Mouse (Mus musculus) myocyte (in vitro differentiated cells): ENCODE data around the gene Gm38392. TPM values are rescaled to one million over a fixed set of nuclear protein-coding genes. Genes with fewer than 3 reads are reported as not detected.

Experiments
- H3K27me3 ChIP-seq: one replicate; pipeline ENCODE4 v1.6.1; 2011; ENCODE audit not compliant: control insufficient read depth, insufficient read depth, insufficient read length
- H3K36me3 ChIP-seq: one replicate; pipeline ENCODE4 v1.6.1; 2011; ENCODE audit not compliant: control insufficient read depth, insufficient read depth
- H3K4me2 ChIP-seq: one replicate; pipeline ENCODE4 v1.6.1; 2011; ENCODE audit warnings: low read depth, control low read depth
- H3K4me3 ChIP-seq: one replicate; pipeline ENCODE4 v1.5.1; 2011; ENCODE audit warnings: mild to moderate bottlenecking, control low read depth, moderate library complexity
- H3K79me2 ChIP-seq: one replicate; pipeline ENCODE4 v1.6.1; 2011; ENCODE audit not compliant: control insufficient read depth, insufficient read depth
- H3ac ChIP-seq: one replicate; pipeline ENCODE4 v1.6.1; 2011; ENCODE audit not compliant: control insufficient read depth, insufficient read length
- CEBPB ChIP-seq: IDR thresholded peaks from 2 replicates; pipeline ENCODE4 v1.6.1; 2011; ENCODE audit warnings: mild to moderate bottlenecking, moderate library complexity; ENCODE audit not compliant: poor library complexity, insufficient read depth, severe bottlenecking
- E2F4 ChIP-seq: IDR thresholded peaks from one replicate; pipeline ENCODE4 v1.6.1; 2011; ENCODE audit warnings: mild to moderate bottlenecking, control low read depth, moderate library complexity; ENCODE audit not compliant: insufficient read depth
- MAX ChIP-seq: IDR thresholded peaks from one replicate; pipeline ENCODE4 v1.6.1; 2011; ENCODE audit warnings: low read depth, mild to moderate bottlenecking, control low read depth
- MYOD1 ChIP-seq, 3 experiments: IDR thresholded peaks; one replicate each; pipeline ENCODE4 v1.6.1; 2011; ENCODE audit warnings: control low read depth in 2 of 3, low read depth in 2 of 3, mild to moderate bottlenecking in 2 of 3, moderate library complexity in 1 of 3; ENCODE audit not compliant: insufficient read length in 2 of 3, control insufficient read depth in 1 of 3
- MYOG ChIP-seq, 3 experiments: IDR thresholded peaks; one replicate each; pipeline ENCODE4 v1.6.1; 2011; ENCODE audit warnings: control low read depth in 2 of 3, low read depth in 2 of 3, mild to moderate bottlenecking in 2 of 3; ENCODE audit not compliant: insufficient read length in 2 of 3, control insufficient read depth in 1 of 3, insufficient read depth in 1 of 3
- POLR2A ChIP-seq: IDR thresholded peaks from one replicate; pipeline ENCODE4 v1.6.1; 2011; ENCODE audit warnings: low read depth, mild to moderate bottlenecking, control low read depth, moderate library complexity; ENCODE audit not compliant: insufficient read length
- POLR2AphosphoS2 ChIP-seq: IDR thresholded peaks from one replicate; pipeline ENCODE4 v1.6.1; 2011; ENCODE audit warnings: low read depth, control low read depth; ENCODE audit not compliant: insufficient read length
- REST ChIP-seq: IDR thresholded peaks from one replicate; pipeline ENCODE4 v1.6.1; 2011; ENCODE audit warnings: mild to moderate bottlenecking, control low read depth, moderate library complexity; ENCODE audit not compliant: insufficient read depth, insufficient read length
- SRF ChIP-seq: IDR thresholded peaks from one replicate; pipeline ENCODE4 v1.6.1; 2011; ENCODE audit warnings: low read depth; ENCODE audit not compliant: control insufficient read depth, insufficient read length
- TCF12 ChIP-seq: IDR thresholded peaks from one replicate; pipeline ENCODE4 v1.6.1; 2011; ENCODE audit warnings: mild to moderate bottlenecking, control low read depth; ENCODE audit not compliant: poor library complexity, insufficient read depth, severe bottlenecking
- TCF3 ChIP-seq: IDR thresholded peaks from one replicate; pipeline ENCODE4 v1.6.1; 2011; ENCODE audit warnings: low read depth, control low read depth; ENCODE audit not compliant: insufficient read length
- USF1 ChIP-seq: IDR thresholded peaks from one replicate; pipeline ENCODE4 v1.6.1; 2011; ENCODE audit warnings: low read depth, mild to moderate bottlenecking, control low read depth, moderate library complexity
- polyA plus RNA-seq: library from polyadenylated mRNA; unstranded; fragments of >200 nt; fragmentation: generic; extraction: Trizol; gene quantifications from one replicate; pipeline ENCODE4 v1.2.1, GENCODE M21; 2012; ENCODE audit warnings: missing spikeins

Gm38392 gene
- polyA plus RNA-seq, 1 experiment = 0.06 TPM

DNA sequence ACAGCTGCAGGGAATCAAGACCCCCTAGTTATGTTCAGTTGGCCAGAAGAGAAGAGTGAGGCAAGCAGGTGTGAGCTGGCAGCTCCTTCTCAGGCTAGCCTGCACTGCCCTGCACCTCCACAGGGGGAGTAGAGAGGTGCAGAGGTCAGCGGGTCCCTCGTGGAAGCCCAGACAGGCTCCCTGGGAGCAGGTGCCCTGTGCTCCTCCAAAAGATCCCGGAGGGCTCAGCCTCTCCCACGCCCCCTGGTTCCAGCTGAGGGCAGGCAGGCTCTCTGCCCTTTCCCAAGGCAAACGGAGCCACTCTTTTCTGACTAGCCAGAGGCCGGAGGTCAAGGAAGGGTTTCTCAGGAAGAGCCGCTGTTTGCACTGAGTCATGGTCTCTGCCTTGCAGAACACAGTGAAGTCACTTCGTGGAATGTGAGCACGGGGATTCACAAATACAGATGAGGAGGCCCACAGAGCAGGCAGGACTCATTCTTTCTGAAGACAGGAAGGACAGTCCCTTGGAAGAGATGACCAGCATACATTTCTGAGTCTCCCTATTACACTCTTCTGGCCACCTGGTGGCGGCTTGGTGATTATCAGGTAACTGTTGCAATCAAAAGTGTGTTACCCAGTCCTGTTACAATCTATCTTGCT lies 49.3 kb downstream of the Gm38392 start:
- no peak overlapping the region for H3K4me3 ChIP-seq
- peaks cover 68% of the 10 kb centered on the region for H3K27me3 ChIP-seq
- TF ChIP-seq SRF (no peak), MYOD1 (IDR thresholded peaks at IDR 0.05; ENCODE audit: control insufficient read depth in 1 of 3, insufficient read length in 2 of 3, low read depth in 2 of 3) (peak in 2 of 3 experiments; percentile 9 to 26), POLR2AphosphoS2 (no peak), CEBPB (no peak)
- no peaks in the 10 kb centered on the region for H3K79me2 ChIP-seq
- H3ac ChIP-seq = no peak overlapping the region
- no peak overlapping the region for H3K4me2 ChIP-seq
- H3K36me3 ChIP-seq = no peaks in the 10 kb centered on the region

DNA sequence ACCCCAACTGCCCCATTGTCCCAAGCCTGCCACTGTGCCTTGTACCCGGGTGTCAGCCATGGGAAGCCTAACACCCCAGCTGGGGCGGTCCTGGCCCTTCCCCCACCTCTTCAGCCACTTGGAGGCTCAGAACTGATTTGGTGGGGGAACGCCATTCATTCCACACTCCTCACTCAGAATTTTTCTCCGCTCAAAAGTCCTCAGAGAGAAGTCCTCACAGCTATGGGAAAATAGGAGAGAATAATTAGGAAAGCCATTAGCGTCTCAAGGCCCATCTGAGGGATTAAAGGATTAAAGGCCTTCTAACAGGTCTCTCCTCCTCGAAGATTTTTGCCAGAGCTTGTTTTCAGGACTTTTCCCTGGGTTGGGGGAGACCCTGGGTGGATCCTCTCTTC lies 49.9 kb downstream of the Gm38392 start:
- Histone ChIP-seq H3K4me2 (no peak overlapping the region), H3K4me3 (no peak overlapping the region), H3ac (no peak overlapping the region), H3K27me3 (peaks cover 70% of the 10 kb centered on the region), H3K36me3 (no peaks in the 10 kb centered on the region), H3K79me2 (no peaks in the 10 kb centered on the region)
- TF ChIP-seq TCF12 = no peak
- TF ChIP-seq MYOG (IDR thresholded peaks at IDR 0.05; ENCODE audit: control insufficient read depth in 1 of 3, insufficient read depth in 1 of 3, insufficient read length in 2 of 3, low read depth in 2 of 3) = no peak
- TF ChIP-seq TCF3 = no peak
- TF ChIP-seq E2F4 = no peak
- TF ChIP-seq POLR2AphosphoS2 = no peak
- TF ChIP-seq POLR2A = no peak
- TF ChIP-seq CEBPB = no peak
- TF ChIP-seq MYOD1 (IDR thresholded peaks at IDR 0.05; ENCODE audit: control insufficient read depth in 1 of 3, insufficient read length in 2 of 3, low read depth in 2 of 3) = no peak
- TF ChIP-seq USF1 = no peak

DNA sequence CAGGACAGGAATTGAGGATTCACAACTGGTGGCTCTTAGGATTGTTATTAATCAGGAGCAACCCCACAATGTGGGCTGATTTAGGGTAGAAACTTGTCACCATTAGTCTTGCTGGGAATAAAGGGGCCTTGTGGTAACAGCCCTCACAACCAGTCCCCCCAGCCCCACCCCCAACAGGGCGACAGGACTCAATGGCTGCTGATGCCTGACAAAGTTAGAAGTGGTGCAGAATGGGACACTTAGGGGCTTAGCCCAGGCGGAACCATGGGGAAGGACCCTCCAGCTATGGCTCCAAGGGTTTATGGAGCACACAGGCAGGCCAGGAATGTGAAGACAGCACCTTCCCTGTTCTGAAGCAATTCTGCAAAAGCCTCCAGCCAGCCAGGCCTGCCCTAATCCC lies 51.4 kb downstream of the Gm38392 start:
- no peaks in the 10 kb centered on the region for H3K36me3 ChIP-seq
- TF ChIP-seq MYOG (IDR thresholded peaks at IDR 0.05; ENCODE audit: control insufficient read depth in 1 of 3, insufficient read depth in 1 of 3, insufficient read length in 2 of 3, low read depth in 2 of 3) = no peak
- no peak for TF ChIP-seq TCF3
- TF ChIP-seq POLR2AphosphoS2 = no peak
- TF ChIP-seq CEBPB = no peak
- TF ChIP-seq REST = no peak
- TF ChIP-seq SRF = no peak
- TF ChIP-seq E2F4 = no peak
- TF ChIP-seq POLR2A = no peak
- TF ChIP-seq TCF12 = no peak
- TF ChIP-seq MAX = no peak
- no peak for TF ChIP-seq USF1
- TF ChIP-seq MYOD1 (IDR thresholded peaks at IDR 0.05; ENCODE audit: control insufficient read depth in 1 of 3, insufficient read length in 2 of 3, low read depth in 2 of 3) = no peak
- H3K27me3 ChIP-seq = peaks cover 67% of the 10 kb centered on the region
- H3K4me3 ChIP-seq = no peak overlapping the region
- no peak overlapping the region for H3ac ChIP-seq
- no peak overlapping the region for H3K4me2 ChIP-seq
- H3K79me2 ChIP-seq = no peaks in the 10 kb centered on the region

DNA sequence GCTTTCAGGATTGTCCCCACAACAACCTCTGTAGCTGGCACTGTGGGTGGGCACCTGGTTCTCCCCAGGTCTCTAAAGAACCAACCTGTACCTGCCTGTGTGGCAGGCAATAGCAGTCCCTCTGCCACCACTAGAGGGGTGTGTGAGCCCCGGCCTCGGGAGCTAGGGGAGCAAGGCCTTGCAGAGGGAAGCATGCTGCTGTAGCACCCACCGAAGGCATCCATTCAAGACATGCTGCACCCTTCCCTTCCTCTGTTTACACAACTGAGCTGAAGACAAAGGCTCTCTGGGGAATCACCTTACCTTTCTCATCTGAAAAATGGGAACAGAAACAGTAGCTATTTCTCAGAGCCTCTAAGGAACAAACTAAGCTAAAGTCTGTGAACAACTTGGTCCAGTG lies 51.8 kb downstream of the Gm38392 start:
- H3K4me2 ChIP-seq = no peak overlapping the region
- TF ChIP-seq TCF12 (no peak), CEBPB (no peak), TCF3 (no peak), POLR2A (no peak), MYOD1 (IDR thresholded peaks at IDR 0.05; ENCODE audit: control insufficient read depth in 1 of 3, insufficient read length in 2 of 3, low read depth in 2 of 3) (no peak), USF1 (no peak), POLR2AphosphoS2 (no peak), REST (no peak), E2F4 (no peak), MAX (no peak), MYOG (IDR thresholded peaks at IDR 0.05; ENCODE audit: control insufficient read depth in 1 of 3, insufficient read depth in 1 of 3, insufficient read length in 2 of 3, low read depth in 2 of 3) (no peak), SRF (no peak)
- H3ac ChIP-seq = no peak overlapping the region
- no peaks in the 10 kb centered on the region for H3K79me2 ChIP-seq
- no peak overlapping the region for H3K4me3 ChIP-seq
- H3K27me3 ChIP-seq = peaks cover 67% of the 10 kb centered on the region
- no peaks in the 10 kb centered on the region for H3K36me3 ChIP-seq

DNA sequence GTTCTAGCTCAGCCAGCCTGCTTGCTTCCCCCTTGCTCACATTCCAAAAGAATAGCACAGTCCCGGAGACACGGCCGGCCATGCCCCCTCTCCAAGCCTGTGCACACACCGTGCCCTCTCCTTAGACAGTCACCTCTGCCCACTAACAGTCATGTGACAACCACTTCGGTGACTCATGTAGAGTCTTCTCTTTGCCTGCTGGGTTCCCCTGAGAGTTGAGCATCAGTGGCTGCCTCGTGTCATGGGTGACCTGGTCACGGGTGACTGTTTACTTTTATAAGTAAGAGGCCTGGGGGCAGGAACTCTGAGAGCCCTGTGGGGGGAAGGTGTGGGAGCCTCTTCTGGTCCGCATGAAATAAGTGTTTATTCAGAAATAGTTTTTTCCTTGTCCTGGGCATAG lies 53.0 kb downstream of the Gm38392 start:
- no peak overlapping the region for H3K4me3 ChIP-seq
- no peak overlapping the region for H3K4me2 ChIP-seq
- no peaks in the 10 kb centered on the region for H3K36me3 ChIP-seq
- TF ChIP-seq REST = no peak
- peak; percentile 29 for TF ChIP-seq USF1
- no peak for TF ChIP-seq POLR2A
- TF ChIP-seq E2F4 = no peak
- H3K79me2 ChIP-seq = no peaks in the 10 kb centered on the region
- no peak overlapping the region for H3ac ChIP-seq
- peaks cover 68% of the 10 kb centered on the region for H3K27me3 ChIP-seq
